Mouse (Mus musculus) stomach, postnatal 0 days (tissue): ENCODE results near the gene Nmrk2. TPM values are rescaled to one million over a fixed set of nuclear protein-coding genes. Genes with fewer than 3 reads are reported as not detected.

ENCODE experiments used
- ATAC-seq: fragments of 200-750 bp; cut with Nextera tagmentation; 2 replicates; pipeline ENCODE4 v1.8.0; 2017; ENCODE audit not compliant: low FRiP score, low TSS enrichment
- DNase-seq: peaks from one replicate; pipeline ENCODE4 v3.0.0-alpha.2; 2016; ENCODE audit warnings: low spot score
- H3K27ac ChIP-seq: fragments of 300-500 bp; sonication (generic); replicated peaks from 2 replicates; pipeline ENCODE4 v1.5.1; 2014; ENCODE audit warnings: mild to moderate bottlenecking, control low read depth
- H3K27me3 ChIP-seq: fragments of 300-500 bp; sonication (generic); 2 replicates; pipeline ENCODE4 v1.6.1; 2014; ENCODE audit warnings: low read length; ENCODE audit not compliant: control insufficient read depth, insufficient read depth
- H3K36me3 ChIP-seq: fragments of 300-500 bp; sonication (generic); 2 replicates; pipeline ENCODE4 v1.6.1; 2014; ENCODE audit warnings: low read length, mixed read lengths; ENCODE audit not compliant: control insufficient read depth, insufficient read depth
- H3K4me1 ChIP-seq: fragments of 300-500 bp; sonication (generic); replicated peaks from 2 replicates; pipeline ENCODE4 v1.6.1; 2014; ENCODE audit warnings: antibody characterized with exemption; ENCODE audit not compliant: control insufficient read depth, insufficient read depth
- H3K4me2 ChIP-seq: fragments of 300-500 bp; sonication (generic); replicated peaks from 2 replicates; pipeline ENCODE4 v1.6.1; 2014; ENCODE audit warnings: low read depth, mild to moderate bottlenecking, control low read depth, moderate library complexity
- H3K4me3 ChIP-seq: fragments of 300-500 bp; sonication (generic); 2 replicates; pipeline ENCODE4 v1.5.1; 2014; ENCODE audit warnings: low read depth, low read length, control low read depth
- H3K9ac ChIP-seq: fragments of 300-500 bp; sonication (generic); 2 replicates; pipeline ENCODE4 v1.6.1; 2014; ENCODE audit warnings: mild to moderate bottlenecking, low read length, control low read depth, mixed read lengths
- H3K9me3 ChIP-seq: fragments of 300-500 bp; sonication (generic); 2 replicates; pipeline ENCODE4 v1.6.1; 2016; ENCODE audit warnings: low read length; ENCODE audit not compliant: control insufficient read depth
- CTCF ChIP-seq: IDR thresholded peaks from 2 replicates; pipeline ENCODE4 v1.5.1; 2016; ENCODE audit warnings: antibody characterized with exemption, low read depth, mild to moderate bottlenecking, moderate library complexity
- EP300 ChIP-seq: optimal IDR thresholded peaks from 2 replicates; pipeline ENCODE3; 2016; ENCODE audit warnings: antibody characterized with exemption
- WGBS: fragments of 180-500 bp; shearing (Covaris S2); extraction: QIAGEN DNeasy Blood & Tissue Kit; methylation state at CpG from one replicate; pipeline ENCODE4 v1.1.7; 2014; 5-methylcytosine and 5-hydroxymethylcytosine counted together
- polyA plus RNA-seq: library from polyadenylated mRNA; unstranded; fragments of >200 nt; fragmentation: Nextera tagmentation; extraction: Ambion mirVana; gene quantifications from 2 replicates; pipeline ENCODE4 v1.2.1, GENCODE M21; 2015

Nmrk2 gene
- polyA plus RNA-seq, 1 experiment from 2014 or later, result 0.07 TPM

DNA sequence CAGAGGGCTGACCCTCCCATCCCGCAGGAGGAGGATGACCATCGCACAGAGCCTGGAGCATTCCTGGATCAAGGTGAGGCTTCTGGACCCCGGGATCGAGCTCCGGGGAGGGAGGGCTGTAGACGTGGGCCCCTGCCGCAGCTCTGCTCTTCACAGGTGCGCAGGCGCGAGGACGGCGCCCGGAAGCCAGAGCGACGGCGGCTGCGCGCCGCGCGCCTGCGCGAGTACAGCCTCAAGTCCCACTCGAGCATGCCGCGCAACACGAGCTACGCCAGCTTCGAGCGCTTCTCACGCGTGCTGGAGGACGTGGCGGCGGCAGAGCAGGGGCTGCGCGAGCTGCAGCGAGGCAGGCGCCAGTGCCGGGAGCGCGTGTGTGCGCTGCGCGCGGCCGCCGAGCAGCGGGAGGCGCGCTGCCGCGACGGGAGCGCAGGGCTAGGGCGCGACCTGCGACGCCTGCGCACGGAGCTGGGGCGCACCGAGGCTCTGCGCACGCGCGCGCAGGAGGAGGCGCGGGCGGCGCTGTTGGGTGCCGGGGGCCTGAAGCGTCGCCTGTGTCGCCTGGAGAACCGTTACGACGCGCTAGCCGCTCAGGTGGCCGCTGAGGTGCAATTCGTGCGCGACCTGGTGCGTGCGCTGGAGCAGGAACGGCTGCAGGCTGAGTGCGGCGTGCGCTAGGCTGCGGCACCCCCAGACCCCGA lies 9.4 kb downstream of the Nmrk2 start:
- Histone ChIP-seq H3K9me3 (no peaks in the 10 kb centered on the region), H3K4me2 (peak overlapping the region; percentile 87), H3K9ac (peak overlapping the region; percentile 74), H3K27me3 (no peaks in the 10 kb centered on the region), H3K4me1 (peaks cover 2% of the 10 kb centered on the region; the same call in 1 of the 2 replicates), H3K36me3 (peaks cover 4% of the 10 kb centered on the region; the same call in 1 of the 2 replicates), H3K4me3 (peak overlapping the region; percentile 51), H3K27ac (peak overlapping the region; percentile 95)
- TF ChIP-seq CTCF (no peak; the same call in 1 of the 2 replicates), EP300 (no peak)
- peak; percentile 77 for ATAC-seq
- DNase-seq, result peak; percentile 83
- WGBS, result 2% methylated on average over 87 of the region's 93 CpGs

DNA sequence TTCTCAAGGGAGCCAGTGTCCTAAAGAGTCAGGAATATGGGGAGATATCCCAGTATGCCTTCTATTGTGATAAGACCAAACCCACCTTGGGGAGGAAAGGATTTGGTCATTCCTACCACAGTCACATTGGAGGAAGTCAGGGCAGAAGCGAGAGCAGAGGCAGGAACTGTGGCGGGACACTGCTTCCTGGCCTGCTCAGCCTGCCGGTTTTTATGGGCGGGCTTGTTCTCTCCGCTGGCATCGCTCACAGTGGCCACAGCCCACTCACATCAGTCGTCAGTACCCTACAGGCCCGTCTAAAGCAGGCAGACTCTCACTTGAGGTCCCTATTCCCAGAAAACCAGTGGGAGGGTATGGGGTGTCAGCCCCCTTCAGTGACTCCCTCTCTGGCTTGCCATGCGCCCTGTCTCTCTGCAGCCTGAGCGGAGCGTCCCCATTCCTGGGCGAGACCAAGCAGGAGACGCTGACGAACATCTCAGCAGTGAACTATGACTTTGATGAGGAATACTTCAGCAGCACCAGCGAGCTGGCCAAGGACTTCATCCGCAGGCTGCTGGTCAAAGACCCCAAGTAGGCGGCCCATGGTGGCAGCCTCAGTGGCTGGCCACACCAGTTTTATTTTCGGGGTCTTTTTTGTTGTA lies 10.4 kb downstream of the Nmrk2 start:
- H3K36me3 ChIP-seq, result peaks cover 4% of the 10 kb centered on the region; the same call in 1 of the 2 replicates
- H3K4me1 ChIP-seq, result peaks cover 2% of the 10 kb centered on the region; the same call in 1 of the 2 replicates
- 79% methylated on average over 18 of the region's 18 CpGs for WGBS
- H3K9me3 ChIP-seq, result no peaks in the 10 kb centered on the region
- H3K27ac ChIP-seq, result peak overlapping the region; percentile 95; the same call in 1 of the 2 replicates
- no peaks in the 10 kb centered on the region for H3K27me3 ChIP-seq
- no peak overlapping the region for H3K4me3 ChIP-seq
- ATAC-seq (no peak), DNase-seq (no peak)
- no peak for TF ChIP-seq CTCF
- no peak for TF ChIP-seq EP300
- no peak overlapping the region for H3K4me2 ChIP-seq
- H3K9ac ChIP-seq, result no peak overlapping the region

DNA sequence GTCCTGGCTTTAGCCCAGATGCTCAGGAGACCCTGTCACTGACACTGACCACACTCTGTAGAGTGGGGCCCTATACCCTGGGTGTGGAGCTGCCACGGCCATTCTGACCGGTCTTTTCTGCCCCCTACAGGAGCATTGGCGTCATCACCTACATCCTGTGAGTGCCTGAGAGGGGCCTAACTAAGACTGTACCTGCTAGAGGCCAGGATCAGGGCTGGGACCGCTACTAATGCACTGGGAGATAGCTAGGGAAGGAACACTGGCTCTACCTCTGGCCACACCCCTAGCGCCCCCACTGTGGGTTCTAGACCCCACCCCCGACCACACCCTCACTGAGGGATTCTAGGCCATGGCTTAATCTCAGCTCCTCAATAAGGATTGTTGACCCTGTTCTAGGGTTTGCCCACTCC lies 10.9 kb downstream of the Nmrk2 start:
- WGBS, result 59% methylated on average over 6 of the region's 6 CpGs
- DNase-seq, result no peak

DNA sequence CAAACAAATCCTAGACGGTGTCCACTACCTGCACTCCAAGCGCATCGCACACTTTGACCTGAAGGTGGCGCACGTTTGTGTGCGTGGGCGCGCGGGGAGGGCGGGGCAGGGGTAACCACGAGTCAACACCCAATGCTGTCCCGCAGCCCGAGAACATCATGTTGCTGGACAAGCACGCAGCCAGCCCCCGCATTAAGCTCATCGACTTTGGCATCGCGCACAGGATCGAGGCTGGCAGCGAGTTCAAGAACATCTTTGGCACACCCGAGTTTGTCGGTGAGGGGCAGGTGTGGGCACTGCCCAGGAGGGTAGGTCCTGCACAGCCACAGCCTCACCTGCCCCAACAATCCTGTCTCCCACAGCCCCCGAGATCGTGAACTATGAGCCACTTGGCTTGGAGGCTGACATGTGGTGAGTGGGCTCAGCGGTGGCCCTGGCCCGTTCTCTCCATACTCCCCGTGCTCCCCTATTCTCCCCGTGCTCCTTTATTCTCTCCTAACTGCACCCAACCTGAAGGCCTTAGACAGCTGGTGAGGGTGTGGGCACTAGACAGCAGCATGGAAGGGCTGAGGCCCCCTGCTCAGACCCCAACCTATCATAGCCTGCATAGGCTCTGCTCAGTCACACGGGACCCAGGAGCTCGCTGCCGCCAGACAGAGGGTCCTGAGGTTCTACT lies 11.5 kb downstream of the Nmrk2 start:
- Histone ChIP-seq H3K9me3 (no peaks in the 10 kb centered on the region), H3K4me2 (no peak overlapping the region), H3K9ac (no peak overlapping the region), H3K36me3 (peaks cover 6% of the 10 kb centered on the region; the same call in 1 of the 2 replicates), H3K4me3 (no peak overlapping the region), H3K27ac (peak overlapping the region; percentile 8; the same call in 1 of the 2 replicates), H3K27me3 (no peaks in the 10 kb centered on the region), H3K4me1 (peaks cover 2% of the 10 kb centered on the region; the same call in 1 of the 2 replicates)
- peak; percentile 77 for DNase-seq
- TF ChIP-seq CTCF (peak; percentile 79), EP300 (no peak)
- no peak for ATAC-seq
- 67% methylated on average over 31 of the region's 31 CpGs for WGBS

More for the DNA sequence above, 10.9 kb downstream of the Nmrk2 start:
- Histone ChIP-seq H3K4me3 (no peak overlapping the region), H3K36me3 (peaks cover 6% of the 10 kb centered on the region; the same call in 1 of the 2 replicates), H3K4me1 (peaks cover 2% of the 10 kb centered on the region; the same call in 1 of the 2 replicates), H3K27me3 (no peaks in the 10 kb centered on the region), H3K9me3 (no peaks in the 10 kb centered on the region), H3K4me2 (no peak overlapping the region), H3K9ac (no peak overlapping the region), H3K27ac (peak overlapping the region; percentile 35; the same call in 1 of the 2 replicates)
- ATAC-seq, result no peak
- TF ChIP-seq CTCF (peak; percentile 61), EP300 (no peak)

DNA sequence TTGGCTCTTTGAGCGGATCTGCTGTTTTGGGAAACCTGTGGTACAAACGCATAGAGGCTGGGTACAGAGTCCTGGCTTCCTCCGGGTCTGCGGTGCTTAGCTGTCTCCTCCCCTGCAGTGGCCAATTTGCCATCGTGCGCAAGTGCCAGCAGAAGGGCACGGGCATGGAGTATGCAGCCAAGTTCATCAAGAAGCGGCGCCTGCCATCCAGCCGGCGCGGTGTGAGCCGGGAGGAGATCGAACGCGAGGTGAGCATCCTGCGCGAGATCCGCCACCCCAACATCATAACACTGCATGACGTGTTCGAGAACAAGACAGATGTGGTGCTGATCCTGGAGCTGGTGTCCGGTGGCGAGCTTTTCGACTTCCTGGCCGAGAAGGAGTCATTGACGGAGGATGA lies 12.0 kb downstream of the Nmrk2 start:
- 86% methylated on average over 26 of the region's 26 CpGs for WGBS
- no peak for DNase-seq
- no peak overlapping the region for H3K4me2 ChIP-seq

More for the DNA sequence above, 12.0 kb downstream of the Nmrk2 start:
- Histone ChIP-seq H3K27ac (no peak overlapping the region), H3K4me3 (no peak overlapping the region), H3K27me3 (no peaks in the 10 kb centered on the region), H3K4me1 (peaks cover 2% of the 10 kb centered on the region; the same call in 1 of the 2 replicates), H3K36me3 (peaks cover 6% of the 10 kb centered on the region; the same call in 1 of the 2 replicates), H3K9ac (no peak overlapping the region), H3K9me3 (no peaks in the 10 kb centered on the region)
- no peak for TF ChIP-seq CTCF
- no peak for ATAC-seq
